Mouse (Mus musculus) small intestine, adult 2 months (tissue): ENCODE measurements around the gene Cwc22.

Experiments
- CTCF ChIP-seq: fragments of 200-500 bp; IDR thresholded peaks from 2 replicates; pipeline ENCODE4 v1.5.1; 2012; ENCODE audit warnings: low read depth, mild to moderate bottlenecking, control low read depth, inconsistent platforms, low read length, moderate library complexity, mixed read lengths; ENCODE audit not compliant: insufficient replicate concordance, insufficient read length; ENCODE audit errors: extremely low read depth
- POLR2A ChIP-seq: fragments of 200-500 bp; IDR thresholded peaks from 2 replicates; pipeline ENCODE4 v1.6.1; 2012; ENCODE audit warnings: low read depth, mild to moderate bottlenecking, control low read depth, inconsistent platforms, low read length, moderate library complexity

GRCm38 (mm10) chr2:77949521-77949920 is 3.3 kb upstream of the Cwc22 start:
- TF ChIP-seq POLR2A (no peak), CTCF (no peak)
